Mouse (Mus musculus) liver, adult 2 months (tissue): ENCODE results near the gene Elmod3. TPM values are rescaled to one million over a fixed set of nuclear protein-coding genes. Genes with fewer than 3 reads are reported as not detected.

ENCODE experiments used
- DNase-seq: peaks from one replicate; pipeline ENCODE4 v3.0.0-alpha.2; 2011; ENCODE audit warnings: low read depth, low spot score; ENCODE audit errors: extremely low read depth
- H3K27ac ChIP-seq: fragments of 200-500 bp; replicated peaks from 2 replicates; pipeline ENCODE4 v1.5.1; 2012; ENCODE audit warnings: low read depth, mild to moderate bottlenecking, control low read depth, inconsistent platforms, low read length; ENCODE audit not compliant: insufficient read depth
- H3K27me3 ChIP-seq: fragments of 200-500 bp; 2 replicates; pipeline ENCODE4 v1.6.1; 2012; ENCODE audit warnings: mild to moderate bottlenecking, moderate library complexity, low read length, inconsistent platforms; ENCODE audit not compliant: control insufficient read depth, insufficient read depth
- H3K36me3 ChIP-seq: fragments of 200-500 bp; 2 replicates; pipeline ENCODE4 v1.6.1; 2012; ENCODE audit warnings: low read length, inconsistent platforms; ENCODE audit not compliant: control insufficient read depth, insufficient read depth
- H3K4me1 ChIP-seq: fragments of 200-500 bp; 2 replicates; pipeline ENCODE4 v1.6.1; 2011; ENCODE audit warnings: low read length; ENCODE audit not compliant: control insufficient read depth, insufficient read depth
- H3K4me3 ChIP-seq: fragments of 200-500 bp; 2 replicates; pipeline ENCODE4 v1.5.1; 2011; ENCODE audit warnings: low read depth, mild to moderate bottlenecking, control low read depth, low read length, moderate library complexity; ENCODE audit not compliant: insufficient read depth
- H3K79me2 ChIP-seq: fragments of 200-500 bp; 2 replicates; pipeline ENCODE4 v1.6.1; 2012; ENCODE audit warnings: inconsistent platforms, mild to moderate bottlenecking, low read length, moderate library complexity; ENCODE audit not compliant: control insufficient read depth, insufficient read depth
- H3K9ac ChIP-seq: fragments of 200-500 bp; 2 replicates; pipeline ENCODE4 v1.6.1; 2012; ENCODE audit warnings: low read depth, mild to moderate bottlenecking, control low read depth, inconsistent platforms, low read length
- CTCF ChIP-seq: fragments of 200-500 bp; IDR thresholded peaks from 2 replicates; pipeline ENCODE4 v1.5.1; 2011; ENCODE audit warnings: low read depth, low read length, control low read depth
- POLR2A ChIP-seq: fragments of 200-500 bp; IDR thresholded peaks from 2 replicates; pipeline ENCODE4 v1.6.1; 2011; ENCODE audit warnings: low read length, control low read depth; ENCODE audit not compliant: insufficient read depth; ENCODE audit errors: extremely low read depth
- WGBS: fragments of 180-500 bp; shearing (Covaris S2); methylation state at CpG from one replicate; pipeline ENCODE4 v1.1.7; 2018; 5-methylcytosine and 5-hydroxymethylcytosine counted together
- polyA plus RNA-seq: library from polyadenylated mRNA; depleted of rRNA; stranded (reverse); fragments of >200 nt; gene quantifications from 2 replicates; pipeline ENCODE4 v1.2.3, GENCODE M21; 2012; rRNA removed
- total RNA-seq: library from RNA; depleted of rRNA; stranded (reverse); fragments of >200 nt; gene quantifications from 2 replicates; pipeline ENCODE4 v1.2.3, GENCODE M21; 2014; rRNA removed

Elmod3 gene
- total RNA-seq (7.6 and 9.5 TPM in 2 replicates), polyA plus RNA-seq (14.7 and 16.0 TPM in 2 replicates)

DNA sequence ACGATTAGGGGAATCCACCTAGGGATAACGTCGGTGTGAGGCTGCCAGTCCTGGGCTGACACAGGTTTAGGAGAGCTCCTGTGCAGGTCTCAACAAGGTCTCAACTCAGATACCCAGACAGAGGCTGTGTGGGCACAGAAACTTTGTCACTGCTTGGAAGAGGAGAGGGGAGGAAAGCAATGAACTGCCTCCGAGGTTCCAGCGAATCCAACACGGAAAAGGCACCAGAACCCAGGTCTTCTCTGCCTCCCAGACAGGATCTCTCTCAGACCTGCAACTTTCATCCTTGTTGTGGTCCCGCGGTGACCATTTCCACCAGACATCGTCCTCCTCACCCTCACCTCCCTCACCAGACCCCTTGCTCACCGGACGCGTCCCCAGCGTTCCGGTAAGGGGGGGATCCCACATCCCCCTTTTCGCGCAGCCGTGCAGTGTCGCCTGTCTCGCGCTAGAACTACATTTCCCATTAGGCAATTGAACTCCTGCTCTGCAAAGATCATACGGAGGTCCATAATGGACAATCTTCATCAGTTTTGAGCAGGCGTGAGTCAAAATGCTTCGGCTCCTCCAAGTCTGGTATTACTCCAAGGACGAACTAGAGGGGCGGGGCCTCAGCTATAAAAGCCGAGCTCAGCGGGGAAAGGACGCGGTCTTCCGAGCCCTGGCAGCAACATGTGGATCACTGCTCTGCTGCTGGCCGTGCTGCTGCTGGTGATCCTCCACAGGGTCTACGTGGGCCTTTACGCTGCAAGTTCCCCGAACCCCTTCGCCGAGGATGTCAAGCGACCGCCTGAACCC is at the start of gene Elmod3, which contains the start of gene Retsat:
Elmod3 (minus strand) TSS at position 458 of the 798 bp plus-strand sequence.
Retsat (plus strand) TSS at position 520 of the 798 bp plus-strand sequence.
- Histone ChIP-seq H3K36me3 (peaks cover 15% of the 10 kb centered on the region; the same call in 1 of the 2 replicates), H3K79me2 (0 out of 2 replicates have a peak, but pooled peaks cover 5% of the 10 kb centered on the region), H3K4me1 (peaks cover 14% of the 10 kb centered on the region), H3K27ac (peak within 1 kb of the TSS; percentile 96), H3K27me3 (no peaks in the 10 kb centered on the region), H3K4me3 (peak within 1 kb of the TSS; percentile 80), H3K9ac (peak within 1 kb of the TSS; percentile 93)
- peak; percentile 99 for DNase-seq
- under 1% methylated on average over 38 of the region's 38 CpGs for WGBS
- TF ChIP-seq CTCF = no peak
- peak; percentile 99 for TF ChIP-seq POLR2A

DNA sequence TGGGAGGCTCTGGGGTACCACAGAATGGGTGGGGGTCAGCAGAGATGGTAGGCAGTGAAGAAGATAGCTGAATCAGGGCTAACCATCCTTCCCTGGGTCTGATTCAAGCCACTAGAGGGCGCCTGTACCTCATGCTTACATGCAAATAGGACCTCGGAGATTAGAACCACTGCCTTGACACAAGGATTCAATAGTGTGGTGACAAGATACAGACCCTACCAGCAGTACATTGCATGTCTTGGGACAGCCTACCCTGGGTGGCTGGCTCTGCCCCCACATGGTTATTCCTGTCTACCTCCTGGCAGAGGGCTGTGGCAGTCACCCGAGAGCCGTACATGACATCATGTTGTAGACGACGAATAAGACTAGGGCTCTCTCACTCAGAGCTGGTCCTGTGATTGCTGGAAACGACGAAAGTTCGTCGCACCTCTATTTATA is 49.2 kb upstream of the Elmod3 start:
- no peaks in the 10 kb centered on the region for H3K27me3 ChIP-seq
- peak; percentile 55 for DNase-seq
- H3K9ac ChIP-seq = no peak overlapping the region
- no peak overlapping the region for H3K27ac ChIP-seq
- H3K4me3 ChIP-seq = no peak overlapping the region
- TF ChIP-seq POLR2A (no peak), CTCF (peak; percentile 71)
- WGBS = 64% methylated on average over 10 of the region's 10 CpGs
- no peaks in the 10 kb centered on the region for H3K36me3 ChIP-seq
- peaks cover 7% of the 10 kb centered on the region for H3K4me1 ChIP-seq
- H3K79me2 ChIP-seq = 0 out of 2 replicates have a peak, but pooled peaks cover 7% of the 10 kb centered on the region

GRCm38 (mm10) chr6:72645364-72645763 is 47.2 kb upstream of the Elmod3 start:
- no peak overlapping the region for H3K4me3 ChIP-seq
- no peak for DNase-seq
- H3K27me3 ChIP-seq = no peaks in the 10 kb centered on the region
- H3K36me3 ChIP-seq = no peaks in the 10 kb centered on the region
- peaks cover 7% of the 10 kb centered on the region for H3K4me1 ChIP-seq
- no peak overlapping the region for H3K9ac ChIP-seq
- TF ChIP-seq CTCF (no peak), POLR2A (no peak)
- H3K27ac ChIP-seq = no peak overlapping the region
- H3K79me2 ChIP-seq = 0 out of 2 replicates have a peak, but pooled peaks cover 7% of the 10 kb centered on the region
- WGBS = 96% methylated on average over 7 of the region's 7 CpGs

GRCm38 (mm10) chr6:72644576-72644975 is 46.4 kb upstream of the Elmod3 start:
- Histone ChIP-seq H3K36me3 (no peaks in the 10 kb centered on the region), H3K9ac (no peak overlapping the region), H3K4me3 (no peak overlapping the region), H3K79me2 (0 out of 2 replicates have a peak, but pooled peaks cover 5% of the 10 kb centered on the region), H3K4me1 (peaks cover 2% of the 10 kb centered on the region; the same call in 1 of the 2 replicates), H3K27me3 (no peaks in the 10 kb centered on the region), H3K27ac (no peak overlapping the region)
- WGBS = 84% methylated on average over 4 of the region's 4 CpGs
- TF ChIP-seq POLR2A (no peak), CTCF (no peak)
- DNase-seq = no peak

GRCm38 (mm10) chr6:72641218-72641954 is 43.2 kb upstream of the Elmod3 start:
- Histone ChIP-seq H3K27ac (no peak overlapping the region), H3K9ac (no peak overlapping the region), H3K36me3 (no peaks in the 10 kb centered on the region), H3K79me2 (no peaks in the 10 kb centered on the region), H3K4me1 (peaks cover 10% of the 10 kb centered on the region), H3K4me3 (no peak overlapping the region), H3K27me3 (no peaks in the 10 kb centered on the region)
- DNase-seq = no peak
- no peak for TF ChIP-seq CTCF
- no peak for TF ChIP-seq POLR2A
- WGBS = 80% methylated on average over 18 of the region's 18 CpGs
